Mouse (Mus musculus) lung, postnatal 25 days (tissue): Measurements from ENCODE around the gene Gtf2h5.

Experiments used
- DNase-seq: peaks from one replicate; pipeline ENCODE4 v3.0.0; 2022; ENCODE audit warnings: low spot score

Gtf2h5 gene

DNA sequence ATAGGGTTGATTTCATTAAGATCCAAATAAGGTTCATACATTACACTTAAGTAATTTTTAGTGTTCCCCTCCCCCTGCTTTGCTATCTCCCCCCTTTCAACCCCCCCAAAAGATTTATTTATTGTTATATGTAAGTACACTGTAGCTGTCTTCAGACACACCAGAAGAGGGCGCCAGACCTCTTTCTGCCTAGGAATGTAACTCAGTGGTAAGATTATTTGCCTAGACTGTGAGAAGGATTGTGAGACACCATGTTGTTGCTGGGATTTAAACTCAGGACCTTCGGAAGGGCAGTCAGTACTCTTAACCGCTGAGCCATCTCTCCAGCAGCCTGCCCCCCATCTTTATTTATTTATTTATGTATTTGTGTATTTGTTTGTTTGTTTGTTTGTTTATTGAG lies 31.4 kb downstream of the Gtf2h5 start:
- DNase-seq, result no peak

- DNase-seq, result no peak
These were observed 34.1 kb downstream of the Gtf2h5 start for GRCm38 (mm10) chr17:6113653-6114052.

GRCm38 (mm10) chr17:6115085-6115484 lies 35.5 kb downstream of the Gtf2h5 start:
- DNase-seq, result no peak

- DNase-seq, result no peak
These were observed 37.7 kb downstream of the Gtf2h5 start for GRCm38 (mm10) chr17:6117148-6117725.

GRCm38 (mm10) chr17:6117917-6118316 lies 38.3 kb downstream of the Gtf2h5 start:
- DNase-seq, result no peak

DNA sequence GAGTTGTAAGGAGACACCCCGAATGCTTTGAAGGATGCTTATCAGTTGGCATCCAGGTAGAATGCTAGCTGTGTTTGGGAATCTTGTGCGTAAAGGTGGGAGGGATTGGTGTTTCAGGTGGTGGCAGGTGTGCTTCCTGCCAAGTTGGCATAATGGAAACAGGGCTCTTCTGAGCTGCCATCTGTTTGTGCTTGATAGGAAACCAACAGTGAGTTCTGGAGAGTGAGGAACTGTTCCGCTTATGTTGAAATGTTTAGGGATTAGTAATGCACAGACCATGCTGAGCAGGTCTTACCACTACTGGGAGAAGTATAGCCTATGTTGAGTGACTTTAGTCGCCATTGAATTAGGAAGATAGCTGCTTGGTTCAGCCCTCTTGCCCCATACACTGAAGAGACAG lies 39.3 kb downstream of the Gtf2h5 start:
- DNase-seq, result no peak

- DNase-seq, result no peak
These were observed 44.2 kb downstream of the Gtf2h5 start for GRCm38 (mm10) chr17:6123776-6124175.

GRCm38 (mm10) chr17:6125441-6125840 lies 45.9 kb downstream of the Gtf2h5 start:
- DNase-seq, result no peak

DNA sequence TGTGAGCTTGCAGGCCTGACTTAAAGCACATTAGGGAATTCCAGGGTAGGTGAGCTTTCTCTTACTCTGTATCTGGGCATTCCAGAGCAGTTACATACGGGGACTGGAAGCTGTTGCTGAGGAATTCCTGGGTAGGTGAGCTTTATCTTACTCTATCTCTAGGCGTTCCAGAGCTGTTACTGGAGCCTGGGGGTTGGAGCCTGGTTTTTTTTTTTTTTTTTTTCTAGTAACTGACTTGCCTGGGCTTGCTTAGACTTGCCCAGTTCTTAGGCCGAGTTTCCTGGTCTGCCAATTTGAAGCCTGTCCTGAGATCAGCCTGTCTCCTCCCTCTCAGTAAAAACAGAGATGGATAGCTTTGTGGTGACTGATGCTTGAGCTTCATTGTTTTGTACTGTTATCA lies 48.5 kb downstream of the Gtf2h5 start:
- DNase-seq, result no peak

GRCm38 (mm10) chr17:6129361-6129760 lies 49.8 kb downstream of the Gtf2h5 start:
- no peak for DNase-seq

DNA sequence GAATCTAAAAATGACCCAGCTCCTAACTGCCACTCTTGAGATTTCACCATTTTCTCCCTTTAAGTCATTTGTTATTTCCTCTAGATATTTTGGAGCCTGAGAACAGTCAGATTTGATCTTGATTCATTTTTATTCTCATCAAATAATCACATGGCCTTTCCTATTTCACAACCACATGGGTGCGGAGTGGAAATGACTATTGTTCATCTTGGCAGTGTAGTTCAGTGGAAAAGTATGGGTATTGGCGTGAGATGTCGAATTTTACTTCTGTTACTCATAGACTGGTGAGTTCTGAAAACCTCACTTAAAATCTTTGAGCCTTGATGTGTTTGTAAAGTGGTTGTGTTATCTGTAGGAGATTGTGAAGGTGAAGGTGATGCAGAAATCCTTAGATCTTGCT lies 51.5 kb downstream of the Gtf2h5 start:
- no peak for DNase-seq
